Mouse (Mus musculus) activated CD4-positive, CD25-positive, alpha-beta regulatory T cell, adult 4 months (primary cell): ENCODE results near the gene 2610528A11Rik. TPM values are rescaled to one million over a fixed set of nuclear protein-coding genes. Genes with fewer than 3 reads are reported as not detected.

ENCODE experiments used
- ATAC-seq: one replicate; pipeline ENCODE4 v1.8.0; 2017
- polyA plus RNA-seq, 2 experiments: library from polyadenylated mRNA; unstranded; fragments of 100-300 nt; shearing (Covaris generic); gene quantifications; one replicate each; pipeline ENCODE4 v1.2.1; 2017

The 2610528A11Rik gene
- polyA plus RNA-seq, 2 experiments from 2014 or later, result 0.49 TPM; not detected in 1

- ATAC-seq, result no peak
These were observed 30.1 kb downstream of the 2610528A11Rik start for GRCm38 (mm10) chr14:37083755-37084154.

GRCm38 (mm10) chr14:37080724-37081123 is 33.1 kb downstream of the 2610528A11Rik start:
- ATAC-seq, result no peak

GRCm38 (mm10) chr14:37068516-37068915 is 45.3 kb downstream of the 2610528A11Rik start:
- no peak for ATAC-seq

GRCm38 (mm10) chr14:37067629-37068028 is 46.2 kb downstream of the 2610528A11Rik start, which contains the start of gene Lrit2:
Gene Lrit2 (plus strand): TSS chr14:37067929.
- ATAC-seq, result no peak

- no peak for ATAC-seq
These were observed 47.2 kb downstream of the 2610528A11Rik start for GRCm38 (mm10) chr14:37066636-37067035.

GRCm38 (mm10) chr14:37064849-37065248 is 49.0 kb downstream of the 2610528A11Rik start:
- ATAC-seq, result no peak

Other genes starting within 250 kb of the 2610528A11Rik start
- 10 to 100 TPM; 15.4 to 21.1 TPM for gene Ccser2, start 145.2 kb downstream of the 2610528A11Rik start, polyA plus RNA-seq
- not detected for gene Rgr, start 65.1 kb downstream of the 2610528A11Rik start, polyA plus RNA-seq
- gene Lrit1, start 59.2 kb downstream of the 2610528A11Rik start, polyA plus RNA-seq, result not detected
- not detected for gene Lrit2, start 46.1 kb downstream of the 2610528A11Rik start, polyA plus RNA-seq
- gene Cdhr1, start 15.7 kb downstream of the 2610528A11Rik start, polyA plus RNA-seq, result not detected
- 100 to 1,000 TPM; 350 to 391 TPM for gene Ghitm, start 21.2 kb upstream of the 2610528A11Rik start, polyA plus RNA-seq